Mouse (Mus musculus): Measurements from ENCODE around the gene Col1a2.

- TF ChIP-seq CTCF (IDR thresholded peaks at IDR 0.05; ENCODE audit: borderline replicate concordance, control insufficient read depth, extremely low read depth, insufficient read depth, low read length, poor library complexity), result no peak
- no peak for TF ChIP-seq POLR2A (IDR thresholded peaks at IDR 0.05; ENCODE audit: control insufficient read depth, extremely low read depth, insufficient read depth, low read length, poor library complexity)
These were observed 15.6 kb upstream of the Col1a2 start for GRCm38 (mm10) chr6:4488966-4489365.

Data from thymus, adult 2 months (tissue).